Mouse (Mus musculus): Measurements from ENCODE around the gene Klhl7. TPM values are rescaled to one million over a fixed set of nuclear protein-coding genes. Genes with fewer than 3 reads are reported as not detected.

Klhl7 gene
- total RNA-seq (2021) (10 to 100 TPM; 31.4 to 37.6 TPM), polyA plus RNA-seq (2012; rRNA removed) (0.79 and 0.91 TPM in 2 replicates)
- long read RNA-seq, transcript Klhl7-201 (11 exons, 2,966 nt), result major isoform, 41 of 45 reads
- long read RNA-seq, partial matches to known transcripts, result 0 of 45 reads
- long read RNA-seq, other reads (novel, unspliced or antisense), result 4 of 45 reads

- peak; percentile 91 for DNase-seq
Measured at GRCm38 (mm10) chr5:24100106-24100809, at the start of gene Klhl7. Gene Klhl7 (plus strand): TSS chr5:24100605.

GRCm38 (mm10) chr5:24051755-24052675, 48.4 kb upstream of the Klhl7 start:
- peak; percentile 55 for DNase-seq

GRCm38 (mm10) chr5:24053245-24054190, 46.9 kb upstream of the Klhl7 start:
- peak; percentile 72 for DNase-seq

DNA sequence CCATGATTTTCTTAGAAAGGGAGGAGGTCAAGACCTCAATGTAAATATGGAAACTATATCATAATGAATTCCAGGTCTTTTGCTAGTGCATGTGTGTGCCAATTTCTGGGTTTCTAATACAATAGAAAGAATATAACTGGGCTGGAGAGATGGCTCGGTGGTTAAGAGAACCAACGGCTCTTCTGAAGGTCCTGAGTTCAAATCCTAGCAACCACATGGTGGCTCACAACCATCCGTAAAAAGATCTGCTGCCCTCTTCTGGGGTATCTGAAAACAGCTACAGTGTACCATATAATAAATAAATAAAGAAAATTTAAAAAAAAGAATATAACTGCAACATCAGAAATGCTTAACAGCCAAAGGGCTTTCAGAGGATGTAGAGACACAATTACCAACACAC, 46.0 kb upstream of the Klhl7 start:
- no peak for DNase-seq

GRCm38 (mm10) chr5:24056865-24057264, 43.5 kb upstream of the Klhl7 start:
- DNase-seq, result no peak

GRCm38 (mm10) chr5:24057592-24057991, 42.8 kb upstream of the Klhl7 start:
- DNase-seq, result no peak

GRCm38 (mm10) chr5:24060949-24061348, 39.5 kb upstream of the Klhl7 start:
- DNase-seq, result no peak

- DNase-seq, result no peak
Measured at GRCm38 (mm10) chr5:24063034-24063433, 37.4 kb upstream of the Klhl7 start.

DNA sequence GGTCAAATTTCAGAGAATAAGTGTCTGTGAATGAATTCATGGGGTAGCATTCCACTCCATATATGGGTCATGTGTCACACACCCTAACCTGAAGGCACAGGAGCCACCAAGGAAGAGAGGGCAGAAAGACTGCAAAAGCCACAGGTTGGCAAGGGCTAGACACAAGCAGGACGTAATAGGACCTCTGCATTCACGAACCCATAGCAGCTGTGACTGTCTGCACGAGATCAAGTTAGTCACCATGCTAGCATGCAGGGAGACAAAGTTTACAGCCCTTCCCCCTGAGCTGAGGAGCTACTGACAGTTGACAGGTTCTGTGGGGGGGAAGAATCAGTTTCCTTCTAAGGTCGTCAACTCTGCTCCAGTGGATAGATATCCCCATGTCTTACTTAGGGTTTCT, 36.9 kb upstream of the Klhl7 start:
- DNase-seq, result no peak

DNA sequence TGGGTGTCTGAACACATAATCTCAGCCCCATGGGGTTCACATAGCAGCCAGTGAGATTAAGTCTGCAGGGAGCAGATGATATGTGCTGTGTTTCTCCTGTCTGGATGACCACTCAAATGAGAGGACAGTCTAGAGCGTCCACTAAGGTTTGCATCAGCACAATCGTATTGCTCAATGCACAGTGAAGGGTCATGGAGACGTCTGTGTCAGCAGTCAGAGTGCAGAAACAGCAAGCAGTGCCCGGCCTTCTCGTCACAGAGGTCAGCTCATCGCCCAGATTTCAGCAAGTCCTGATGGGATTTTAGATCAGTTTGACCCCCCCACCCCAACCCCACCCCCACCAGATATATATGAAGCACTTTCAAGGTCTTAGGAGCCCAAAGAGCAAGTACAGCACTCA, 31.4 kb upstream of the Klhl7 start:
- peak; percentile 71 for DNase-seq

- peak; percentile 66 for DNase-seq
Measured at GRCm38 (mm10) chr5:24072031-24072430, 28.4 kb upstream of the Klhl7 start.

- peak; percentile 83 for DNase-seq
Measured at GRCm38 (mm10) chr5:24076986-24077718, 23.3 kb upstream of the Klhl7 start.

DNA sequence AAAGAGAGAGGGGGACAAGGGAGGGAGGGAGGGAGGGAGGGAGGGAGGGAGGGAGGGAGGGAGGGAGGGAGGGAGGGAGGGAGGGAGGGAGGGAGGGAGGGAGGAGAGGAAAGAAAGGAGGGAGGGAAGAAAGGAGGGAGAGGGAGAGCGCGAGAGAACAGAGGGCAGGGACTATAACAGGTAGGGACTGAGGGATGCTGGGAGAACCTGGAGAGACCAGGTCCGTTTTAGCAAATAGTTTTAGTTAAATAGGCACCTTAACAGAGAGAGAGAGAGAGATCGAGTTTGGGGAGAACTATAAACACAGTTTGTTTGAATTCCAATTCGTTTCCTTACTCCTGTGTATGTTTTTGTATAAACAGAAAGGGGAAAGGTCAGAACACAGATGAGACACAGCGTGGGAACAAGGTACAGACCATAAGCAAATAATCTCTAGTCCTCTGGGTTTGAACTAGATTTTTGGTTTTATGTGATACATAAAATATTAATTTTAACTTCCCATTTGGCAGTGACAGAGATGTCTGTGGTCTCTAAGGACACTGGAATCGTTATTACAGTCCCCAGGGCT, 22.6 kb upstream of the Klhl7 start:
- no peak for DNase-seq

GRCm38 (mm10) chr5:24078420-24079179, 21.8 kb upstream of the Klhl7 start:
- no peak for DNase-seq

- no peak for DNase-seq
Measured at GRCm38 (mm10) chr5:24080826-24081225, 19.6 kb upstream of the Klhl7 start.

DNA sequence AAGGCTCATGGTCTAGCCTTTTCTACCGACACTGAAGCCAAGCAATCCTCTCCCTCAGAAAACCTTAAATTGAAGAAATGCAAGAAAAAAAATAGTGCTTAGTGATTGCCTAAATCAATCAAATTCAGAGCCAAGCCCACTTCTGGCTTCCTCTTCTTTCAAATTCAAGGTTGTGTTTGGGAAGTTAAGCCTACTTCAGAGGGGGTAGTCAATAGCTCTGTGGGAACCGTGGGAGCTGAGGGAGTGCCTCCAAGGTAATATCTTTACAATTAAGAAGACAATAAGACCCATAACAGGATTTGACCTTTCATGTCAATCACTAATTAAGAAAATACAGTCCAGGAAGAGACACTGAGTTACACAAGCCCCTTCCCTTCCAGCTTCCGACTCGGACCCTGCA, 15.6 kb upstream of the Klhl7 start:
- DNase-seq, result no peak

DNA sequence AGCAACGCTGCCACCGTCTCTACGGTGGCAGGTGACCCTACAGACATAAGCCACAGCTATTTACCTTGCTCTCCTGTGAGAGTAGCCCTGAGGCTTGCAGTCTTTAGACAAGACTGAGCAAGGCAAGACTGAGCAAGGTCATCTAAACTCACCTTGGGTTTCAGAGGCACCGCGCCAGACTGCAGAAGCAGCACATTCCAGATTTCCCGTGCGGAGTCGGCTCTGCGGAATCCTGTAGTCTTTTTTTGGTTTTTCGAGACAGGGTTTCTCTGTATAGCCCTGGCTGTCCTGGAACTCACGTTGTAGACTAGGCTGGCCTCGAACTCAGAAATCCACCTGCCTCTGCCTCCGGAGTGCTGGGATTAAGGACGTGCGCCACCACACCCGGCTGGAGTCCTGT, 14.2 kb upstream of the Klhl7 start:
- DNase-seq, result no peak

- DNase-seq, result no peak
Measured at GRCm38 (mm10) chr5:24086865-24087264, 13.5 kb upstream of the Klhl7 start.

DNA sequence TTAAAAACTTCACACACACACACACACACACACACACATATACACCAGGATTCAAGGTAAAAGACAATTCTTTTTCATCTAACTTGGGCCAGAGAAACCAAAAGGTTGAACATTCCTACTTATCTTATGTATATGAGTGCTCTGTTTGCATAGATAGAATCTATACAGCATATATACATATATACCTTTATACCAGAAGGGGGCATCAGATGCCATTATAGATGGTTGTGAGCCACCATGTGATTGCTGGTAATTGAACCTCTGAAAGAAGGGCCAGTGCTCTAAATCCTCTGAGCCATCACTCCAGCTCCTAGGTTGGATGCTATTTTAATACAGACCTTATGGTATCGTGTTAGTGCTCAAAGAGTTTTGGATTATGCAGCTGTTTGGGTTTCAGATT, 12.0 kb upstream of the Klhl7 start:
- DNase-seq, result no peak

DNA sequence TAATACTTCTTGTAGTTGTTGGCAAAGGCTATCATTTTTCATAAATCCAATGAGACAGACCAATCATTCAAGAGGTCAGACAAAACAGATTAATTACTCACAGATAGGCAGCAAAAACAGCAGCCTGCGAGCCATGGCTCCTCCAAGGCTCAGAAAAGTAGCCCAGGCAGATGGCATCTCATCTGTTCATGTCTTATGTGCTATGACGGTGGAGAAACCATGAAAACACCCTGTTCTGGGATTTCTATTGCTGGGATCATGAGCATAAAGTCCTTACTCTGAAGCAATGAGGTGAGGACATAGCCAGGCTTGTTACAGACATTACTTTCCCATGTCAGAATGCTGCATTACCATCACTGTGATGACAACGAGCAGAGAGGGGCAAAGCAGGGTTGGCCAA, 7.9 kb upstream of the Klhl7 start:
- no peak for DNase-seq

All from adrenal gland, adult 2 months (tissue).